Mouse (Mus musculus) midbrain, embryonic 14.5 days (tissue): ENCODE results near the gene Plcl1. TPM values are rescaled to one million over a fixed set of nuclear protein-coding genes. Genes with fewer than 3 reads are reported as not detected.

Experiments used
- ATAC-seq: fragments of 200-750 bp; cut with Nextera tagmentation; 2 replicates; pipeline ENCODE4 v1.8.0; 2017; ENCODE audit warnings: moderate number of reproducible peaks, moderate library complexity; ENCODE audit not compliant: low FRiP score, low TSS enrichment
- DNase-seq: peaks from one replicate; pipeline ENCODE4 v3.0.0-alpha.2; 2015
- H3K27ac ChIP-seq: fragments of 300-500 bp; sonication (generic); replicated peaks from 2 replicates; pipeline ENCODE4 v1.5.1; 2014; ENCODE audit warnings: mild to moderate bottlenecking, low read depth, low read length, moderate library complexity
- H3K27me3 ChIP-seq: fragments of 300-500 bp; sonication (generic); 2 replicates; pipeline ENCODE4 v1.6.1; 2014; ENCODE audit warnings: low read length, control low read depth, mixed read lengths; ENCODE audit not compliant: control insufficient read depth, insufficient read depth
- H3K36me3 ChIP-seq: fragments of 300-500 bp; sonication (generic); 2 replicates; pipeline ENCODE4 v1.6.1; 2014; ENCODE audit warnings: low read length, control low read depth; ENCODE audit not compliant: control insufficient read depth, insufficient read depth
- H3K4me1 ChIP-seq: fragments of 300-500 bp; sonication (generic); 2 replicates; pipeline ENCODE4 v1.6.1; 2014; ENCODE audit warnings: mild to moderate bottlenecking, antibody characterized with exemption, low read length, control low read depth; ENCODE audit not compliant: control insufficient read depth, insufficient read depth
- H3K4me2 ChIP-seq: fragments of 300-500 bp; sonication (generic); 2 replicates; pipeline ENCODE4 v1.6.1; 2014; ENCODE audit warnings: mild to moderate bottlenecking, low read length, moderate library complexity
- H3K4me3 ChIP-seq: fragments of 300-500 bp; sonication (generic); replicated peaks from 2 replicates; pipeline ENCODE4 v1.5.1; 2014; ENCODE audit warnings: low read depth, low read length
- H3K9ac ChIP-seq: fragments of 300-500 bp; sonication (generic); replicated peaks from 2 replicates; pipeline ENCODE4 v1.6.1; 2014; ENCODE audit warnings: mild to moderate bottlenecking, low read length, moderate library complexity
- H3K9me3 ChIP-seq: fragments of 300-500 bp; sonication (generic); 2 replicates; pipeline ENCODE4 v1.6.1; 2016; ENCODE audit warnings: low read length, control low read depth, mixed read lengths; ENCODE audit not compliant: control insufficient read depth
- WGBS: fragments of 180-500 bp; shearing (Covaris S2); extraction: QIAGEN DNeasy Blood & Tissue Kit; methylation state at CpG from one replicate; pipeline ENCODE4 v1.1.7; 2014; 5-methylcytosine and 5-hydroxymethylcytosine counted together
- polyA plus RNA-seq: library from polyadenylated mRNA; unstranded; fragments of >200 nt; fragmentation: Nextera tagmentation; extraction: Ambion mirVana; gene quantifications from 2 replicates; pipeline ENCODE4 v1.2.1, GENCODE M21; 2014

The Plcl1 gene
- polyA plus RNA-seq, 1 experiment from 2014 or later, result 5.0 TPM

DNA sequence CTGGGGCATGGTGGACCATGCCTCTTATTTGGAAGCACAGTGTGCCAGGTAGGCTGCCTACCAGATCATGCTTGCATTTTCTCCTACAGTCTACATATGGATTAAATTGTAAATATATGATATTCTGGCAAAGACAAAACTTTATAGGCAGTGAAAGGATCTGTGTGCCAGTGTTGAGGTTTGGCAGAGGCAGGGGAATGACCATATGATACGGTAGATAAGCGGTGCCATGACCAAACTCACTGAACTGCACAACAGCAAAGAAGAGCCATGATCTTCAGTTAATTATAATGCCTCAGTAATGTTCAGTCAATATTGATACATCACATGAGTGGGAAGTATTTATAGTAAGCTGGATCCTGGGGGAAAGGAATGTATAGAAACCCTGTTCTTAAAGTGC, 212.1 kb downstream of the Plcl1 start:
- Histone ChIP-seq H3K4me3 (no peak overlapping the region), H3K36me3 (no peaks in the 10 kb centered on the region), H3K27ac (no peak overlapping the region), H3K4me2 (no peak overlapping the region), H3K4me1 (no peaks in the 10 kb centered on the region), H3K9ac (no peak overlapping the region), H3K27me3 (no peaks in the 10 kb centered on the region), H3K9me3 (no peaks in the 10 kb centered on the region)
- DNase-seq, result no peak
- no peak for ATAC-seq
- WGBS, result 98% methylated on average over 2 of the region's 2 CpGs

DNA sequence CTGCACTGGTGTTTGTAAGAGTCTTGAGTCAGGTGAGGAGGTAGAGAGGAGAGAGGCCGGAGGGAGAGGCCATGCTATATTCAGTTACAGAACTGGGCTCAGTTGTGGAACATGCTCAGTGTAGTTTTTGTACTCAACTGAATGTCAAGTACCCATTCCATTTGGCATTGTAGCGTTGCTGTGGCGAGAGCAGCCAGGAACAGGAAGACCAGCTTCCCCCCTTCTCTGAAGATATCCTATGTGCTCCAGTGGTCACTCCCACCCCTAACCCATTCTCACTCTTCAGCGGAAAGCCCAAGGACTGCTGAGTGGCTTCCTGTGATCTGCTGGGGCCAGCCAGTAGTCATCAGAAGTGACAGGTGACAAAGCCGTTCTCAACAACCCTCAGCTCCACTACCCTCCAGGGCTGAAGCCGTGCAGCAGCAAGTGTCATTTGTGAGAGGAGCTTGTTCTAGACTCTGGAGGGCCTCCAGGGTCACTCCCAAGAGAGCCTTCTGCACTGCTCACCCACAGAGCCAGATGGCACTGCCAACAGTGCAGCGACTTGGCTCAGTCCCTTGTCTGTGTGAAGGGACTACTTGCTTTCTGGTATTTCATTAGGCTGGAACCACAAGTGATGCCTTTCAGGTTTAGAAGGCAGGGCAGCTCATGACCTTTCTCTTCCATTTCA, 213.0 kb downstream of the Plcl1 start:
- no peak for ATAC-seq
- Histone ChIP-seq H3K27me3 (no peaks in the 10 kb centered on the region), H3K36me3 (no peaks in the 10 kb centered on the region), H3K9me3 (no peaks in the 10 kb centered on the region), H3K27ac (no peak overlapping the region), H3K4me3 (no peak overlapping the region), H3K4me2 (no peak overlapping the region), H3K9ac (no peak overlapping the region), H3K4me1 (no peaks in the 10 kb centered on the region)
- DNase-seq, result no peak
- 79% methylated on average over 7 of the region's 7 CpGs for WGBS

DNA sequence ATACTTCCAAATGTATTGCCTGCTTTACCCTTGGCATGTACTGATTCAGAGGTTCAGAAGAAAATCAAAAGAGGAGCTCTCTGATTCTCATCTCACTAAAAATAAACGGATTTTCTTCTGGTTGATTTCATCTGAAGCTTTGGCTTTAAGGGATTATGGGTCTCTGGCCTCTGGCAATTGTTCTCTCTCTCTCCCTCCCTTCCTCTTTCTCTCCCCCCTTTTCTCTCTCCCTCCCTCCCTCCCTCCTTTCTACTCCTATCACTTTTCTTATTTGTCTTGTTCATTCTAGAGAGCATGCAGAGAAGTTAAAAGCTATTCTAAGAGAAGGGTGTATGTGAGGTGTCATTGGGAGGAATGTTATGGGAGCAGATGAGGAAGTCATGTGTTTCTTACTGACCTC, 225.8 kb downstream of the Plcl1 start:
- no peak overlapping the region for H3K4me2 ChIP-seq
- no peak for DNase-seq
- H3K36me3 ChIP-seq, result no peaks in the 10 kb centered on the region
- no peak overlapping the region for H3K9ac ChIP-seq
- ATAC-seq, result no peak
- H3K27me3 ChIP-seq, result no peaks in the 10 kb centered on the region
- WGBS, result 5% methylated on average over 1 of the region's 1 CpGs
- H3K4me3 ChIP-seq, result no peak overlapping the region
- no peak overlapping the region for H3K27ac ChIP-seq
- no peaks in the 10 kb centered on the region for H3K4me1 ChIP-seq
- H3K9me3 ChIP-seq, result no peaks in the 10 kb centered on the region

DNA sequence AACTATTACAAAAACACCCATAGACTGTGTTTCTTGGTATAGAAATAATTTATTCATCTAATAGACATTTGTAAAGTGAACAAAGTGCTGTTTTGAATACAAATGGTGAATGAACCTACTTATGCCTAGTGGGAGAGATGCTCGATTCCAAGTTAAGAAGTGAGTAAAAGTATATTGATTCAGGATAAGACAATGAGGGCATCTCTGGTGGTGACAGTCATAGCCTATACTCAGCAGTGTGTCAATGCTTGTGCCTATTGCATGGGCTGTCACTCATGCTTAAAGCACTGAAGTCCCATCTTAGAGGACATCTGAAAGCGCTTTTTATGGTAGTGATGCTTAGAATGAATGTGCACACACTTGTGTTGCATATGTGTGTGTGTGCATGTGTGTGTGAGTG, 226.3 kb downstream of the Plcl1 start:
- no peaks in the 10 kb centered on the region for H3K4me1 ChIP-seq
- WGBS, result 53% methylated on average over 2 of the region's 2 CpGs

DNA sequence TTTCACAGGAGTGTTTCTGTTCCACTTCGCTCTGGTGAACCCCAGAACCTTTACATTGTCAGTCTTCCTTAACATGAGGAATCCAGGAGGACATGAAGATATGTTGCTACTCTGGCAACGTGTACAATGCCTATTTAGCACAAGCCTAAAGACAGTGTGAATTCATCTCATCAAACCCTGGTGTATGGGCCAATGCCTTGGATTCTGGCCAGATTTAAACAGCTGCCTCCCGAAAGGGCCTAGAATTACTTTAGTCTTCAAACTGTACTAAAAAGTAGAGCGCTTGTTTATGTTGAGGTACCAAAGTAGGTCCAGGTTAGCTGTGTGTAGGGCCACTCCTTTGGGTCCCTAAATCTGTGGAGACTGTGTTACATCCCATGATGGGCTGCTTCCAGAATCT, 227.6 kb downstream of the Plcl1 start:
- no peak for ATAC-seq
- Histone ChIP-seq H3K9me3 (no peaks in the 10 kb centered on the region), H3K4me2 (no peak overlapping the region), H3K4me3 (no peak overlapping the region), H3K4me1 (no peaks in the 10 kb centered on the region), H3K36me3 (no peaks in the 10 kb centered on the region), H3K27ac (no peak overlapping the region), H3K27me3 (no peaks in the 10 kb centered on the region), H3K9ac (no peak overlapping the region)
- no peak for DNase-seq
- WGBS, result 82% methylated on average over 4 of the region's 4 CpGs

More for the DNA sequence above, 226.3 kb downstream of the Plcl1 start:
- ATAC-seq (no peak), DNase-seq (no peak)
- Histone ChIP-seq H3K9me3 (no peaks in the 10 kb centered on the region), H3K9ac (no peak overlapping the region), H3K36me3 (no peaks in the 10 kb centered on the region), H3K4me2 (no peak overlapping the region), H3K27ac (no peak overlapping the region), H3K4me3 (no peak overlapping the region), H3K27me3 (no peaks in the 10 kb centered on the region)

DNA sequence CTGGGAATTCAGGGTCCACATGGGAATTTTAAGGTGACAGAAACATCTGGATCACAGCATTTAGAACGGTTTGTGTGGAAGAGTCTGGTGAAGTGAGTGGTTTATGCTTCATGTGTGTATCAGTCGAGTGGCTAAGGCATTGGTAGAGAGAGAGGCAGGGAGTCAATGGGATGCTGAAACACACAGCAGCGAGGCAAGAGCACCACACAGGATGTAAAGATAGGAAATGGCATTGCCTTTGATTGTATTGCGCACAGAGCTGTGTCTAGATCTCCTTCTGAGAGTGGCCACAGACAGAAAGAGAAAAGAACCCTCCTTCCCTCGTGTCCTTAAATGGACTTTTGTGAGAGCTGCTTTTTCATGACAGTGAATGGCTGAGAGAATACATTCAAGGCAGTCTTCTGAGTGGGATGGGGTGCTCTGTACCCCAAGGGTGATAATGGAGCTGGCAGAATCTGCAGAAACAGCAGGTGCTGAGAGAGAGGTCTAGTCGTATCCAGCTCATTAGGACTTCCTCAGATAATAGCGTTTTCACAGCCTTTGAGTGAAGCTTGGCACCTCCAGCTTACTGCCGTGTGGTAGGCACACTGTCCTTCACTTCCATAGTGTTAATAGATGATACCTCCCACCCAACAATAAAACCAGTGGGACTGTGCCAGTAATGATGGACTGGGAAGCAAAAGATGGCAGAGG, 253.9 kb downstream of the Plcl1 start:
- H3K27ac ChIP-seq, result no peak overlapping the region
- H3K4me3 ChIP-seq, result no peak overlapping the region
- H3K9ac ChIP-seq, result no peak overlapping the region
- WGBS, result 73% methylated on average over 8 of the region's 8 CpGs
- peak; percentile 51; the same call in 1 of the 2 replicates for ATAC-seq
- H3K9me3 ChIP-seq, result no peaks in the 10 kb centered on the region
- H3K27me3 ChIP-seq, result no peaks in the 10 kb centered on the region
- H3K36me3 ChIP-seq, result no peaks in the 10 kb centered on the region
- H3K4me1 ChIP-seq, result no peaks in the 10 kb centered on the region
- DNase-seq, result no peak
- no peak overlapping the region for H3K4me2 ChIP-seq

DNA sequence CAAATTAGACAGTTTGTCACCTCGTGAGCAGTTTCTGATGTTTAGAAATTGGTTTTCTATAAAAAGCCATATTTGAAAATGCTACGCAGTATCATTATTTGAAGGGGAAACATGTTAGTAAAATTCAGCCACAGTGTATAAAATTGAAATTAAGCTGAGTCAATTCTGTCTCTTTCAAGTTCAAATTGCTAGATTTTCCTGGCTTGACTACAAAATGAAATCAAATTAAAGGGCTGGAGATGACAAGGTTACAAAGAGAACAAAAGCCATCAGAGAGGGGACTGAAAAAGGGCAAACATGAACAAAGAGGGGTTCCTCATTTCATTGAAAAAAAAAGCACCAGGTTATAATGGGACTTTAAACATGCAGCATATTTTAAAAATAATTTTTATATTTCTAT, 255.7 kb downstream of the Plcl1 start:
- H3K4me3 ChIP-seq, result no peak overlapping the region
- no peak overlapping the region for H3K4me2 ChIP-seq
- no peaks in the 10 kb centered on the region for H3K36me3 ChIP-seq
- no peaks in the 10 kb centered on the region for H3K9me3 ChIP-seq
- DNase-seq, result no peak
- H3K27me3 ChIP-seq, result no peaks in the 10 kb centered on the region
- no peak overlapping the region for H3K9ac ChIP-seq
- no peak overlapping the region for H3K27ac ChIP-seq
- no peak for ATAC-seq
- WGBS, result 68% methylated on average over 2 of the region's 2 CpGs
- peaks cover 11% of the 10 kb centered on the region for H3K4me1 ChIP-seq

DNA sequence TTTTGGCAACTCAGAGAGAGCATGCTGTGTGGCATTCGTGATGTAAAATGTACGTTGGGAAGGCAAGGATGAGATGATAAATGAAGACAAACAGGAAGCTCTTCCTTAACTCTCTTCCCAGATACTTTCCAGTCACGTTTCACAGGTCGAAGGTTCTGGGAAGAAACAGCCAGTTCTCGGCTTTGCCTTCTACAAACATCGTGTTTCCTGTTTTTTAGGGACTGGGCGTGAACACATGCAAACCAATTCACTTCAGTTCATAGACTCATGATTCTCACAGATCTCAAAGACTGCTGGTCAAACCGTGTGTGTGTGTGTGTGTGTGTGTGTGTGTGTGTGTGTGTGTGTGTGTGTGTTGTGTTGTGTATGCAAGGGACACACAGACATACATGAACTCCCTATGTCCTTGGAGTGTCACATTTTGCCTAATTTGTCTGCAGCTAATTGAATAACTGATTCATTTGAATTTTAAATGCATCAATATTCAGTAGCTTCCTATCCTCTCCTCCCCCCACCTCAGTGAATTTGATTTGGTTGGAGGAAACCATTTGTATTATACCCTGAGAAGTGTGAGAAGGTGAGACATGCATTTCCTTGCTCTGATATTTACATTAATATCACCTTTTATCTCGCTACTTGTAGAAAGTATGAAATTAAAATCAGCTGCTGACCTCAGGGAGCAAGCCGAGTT, 259.6 kb downstream of the Plcl1 start:
- peaks cover 29% of the 10 kb centered on the region for H3K4me1 ChIP-seq
- DNase-seq, result peak; percentile 64

More for the DNA sequence above, 259.6 kb downstream of the Plcl1 start:
- Histone ChIP-seq H3K4me2 (peak overlapping the region; percentile 35), H3K27ac (peak overlapping the region; percentile 84), H3K9me3 (no peaks in the 10 kb centered on the region), H3K9ac (no peak overlapping the region), H3K27me3 (no peaks in the 10 kb centered on the region), H3K36me3 (no peaks in the 10 kb centered on the region), H3K4me3 (no peak overlapping the region)
- WGBS, result 53% methylated on average over 10 of the region's 10 CpGs
- peak; percentile 63 for ATAC-seq
